Mouse (Mus musculus): ENCODE data around the gene Ggt6.

GRCm38 (mm10) chr11:72411093-72411921 lies 24.0 kb upstream of the Ggt6 start, which contains the start of gene Smtnl2:
- no peak for TF ChIP-seq CTCF (IDR thresholded peaks at IDR 0.05; ENCODE audit: control insufficient read depth, insufficient read depth, insufficient read length)
- TF ChIP-seq CEBPB (IDR thresholded peaks at IDR 0.05; ENCODE audit: low read depth) = no peak

Data from C2C12 (cell line).